Mouse (Mus musculus) embryo, embryonic 11 days (tissue): Measurements from ENCODE around the gene Tfap2b.

Source experiments
- DNase-seq: peaks from one replicate; pipeline ENCODE4 v3.0.0-alpha.2; 2015

Tfap2b gene

GRCm38 (mm10) chr1:19208641-19209358 lies at the start of gene Tfap2b:
Gene Tfap2b (plus strand): TSS chr1:19208914.
- DNase-seq: peak; percentile 66

- peak; percentile 84 for DNase-seq
These were observed 29.8 kb upstream of the Tfap2b start for GRCm38 (mm10) chr1:19178742-19179397.

- DNase-seq: peak; percentile 77
These were observed 3.1 kb upstream of the Tfap2b start for GRCm38 (mm10) chr1:19205649-19206048.

GRCm38 (mm10) chr1:19206194-19206593 lies 2.5 kb upstream of the Tfap2b start:
- DNase-seq: peak; percentile 79

- peak; percentile 24 for DNase-seq
These were observed 1.1 kb upstream of the Tfap2b start for GRCm38 (mm10) chr1:19207611-19208010.

- no peak for DNase-seq
These were observed 638 bp downstream of the Tfap2b start for GRCm38 (mm10) chr1:19209359-19209745.

GRCm38 (mm10) chr1:19209776-19210175 lies 1.1 kb downstream of the Tfap2b start:
- peak; percentile 75 for DNase-seq

GRCm38 (mm10) chr1:19210215-19211032 lies 1.7 kb downstream of the Tfap2b start:
- peak; percentile 58 for DNase-seq

- DNase-seq: peak; percentile 33
These were observed 2.3 kb downstream of the Tfap2b start for GRCm38 (mm10) chr1:19211033-19211405.

- peak; percentile 51 for DNase-seq
These were observed 2.9 kb downstream of the Tfap2b start for GRCm38 (mm10) chr1:19211546-19212154.

GRCm38 (mm10) chr1:19212691-19213090 lies 4.0 kb downstream of the Tfap2b start:
- DNase-seq: peak; percentile 32

- DNase-seq: peak; percentile 19
These were observed 4.5 kb downstream of the Tfap2b start for GRCm38 (mm10) chr1:19213171-19213570.

GRCm38 (mm10) chr1:19213851-19214395 lies 5.2 kb downstream of the Tfap2b start:
- peak; percentile 50 for DNase-seq

- DNase-seq: peak; percentile 26
These were observed 8.7 kb downstream of the Tfap2b start for GRCm38 (mm10) chr1:19217391-19217790.

- no peak for DNase-seq
These were observed 9.5 kb downstream of the Tfap2b start for GRCm38 (mm10) chr1:19218221-19218620.

- peak; percentile 4 for DNase-seq
These were observed 10.7 kb downstream of the Tfap2b start for GRCm38 (mm10) chr1:19219381-19219780.

GRCm38 (mm10) chr1:19220564-19220963 lies 11.8 kb downstream of the Tfap2b start:
- DNase-seq: peak; percentile 25

- DNase-seq: peak; percentile 38
These were observed 12.9 kb downstream of the Tfap2b start for GRCm38 (mm10) chr1:19221601-19222000.

- peak; percentile 36 for DNase-seq
These were observed 18.0 kb downstream of the Tfap2b start for GRCm38 (mm10) chr1:19226699-19227098.

- peak; percentile 21 for DNase-seq
These were observed 22.3 kb downstream of the Tfap2b start for GRCm38 (mm10) chr1:19230926-19231573.

- DNase-seq: peak; percentile 52
These were observed 22.9 kb downstream of the Tfap2b start for GRCm38 (mm10) chr1:19231574-19232080.

GRCm38 (mm10) chr1:19232743-19233142 lies 24.0 kb downstream of the Tfap2b start:
- DNase-seq: peak; percentile 26
